Mouse (Mus musculus) lung, postnatal 36 days (tissue): ENCODE measurements around the gene Nudt22.

Experiments
- DNase-seq: peaks from one replicate; pipeline ENCODE4 v3.0.0; 2022; ENCODE audit warnings: mixed read lengths

The Nudt22 gene

GRCm38 (mm10) chr19:6975537-6976521, 20.1 kb downstream of the Nudt22 start, which contains the start of gene Plcb3:
TSS of gene Plcb3 (minus strand) at chr19:6976470.
- DNase-seq = peak; percentile 77

- peak; percentile 87 for DNase-seq
These were observed 21.4 kb downstream of the Nudt22 start, which contains the start of gene Ppp1r14b for GRCm38 (mm10) chr19:6974211-6975205. TSS of gene Ppp1r14b (plus strand) at chr19:6974968.

DNA sequence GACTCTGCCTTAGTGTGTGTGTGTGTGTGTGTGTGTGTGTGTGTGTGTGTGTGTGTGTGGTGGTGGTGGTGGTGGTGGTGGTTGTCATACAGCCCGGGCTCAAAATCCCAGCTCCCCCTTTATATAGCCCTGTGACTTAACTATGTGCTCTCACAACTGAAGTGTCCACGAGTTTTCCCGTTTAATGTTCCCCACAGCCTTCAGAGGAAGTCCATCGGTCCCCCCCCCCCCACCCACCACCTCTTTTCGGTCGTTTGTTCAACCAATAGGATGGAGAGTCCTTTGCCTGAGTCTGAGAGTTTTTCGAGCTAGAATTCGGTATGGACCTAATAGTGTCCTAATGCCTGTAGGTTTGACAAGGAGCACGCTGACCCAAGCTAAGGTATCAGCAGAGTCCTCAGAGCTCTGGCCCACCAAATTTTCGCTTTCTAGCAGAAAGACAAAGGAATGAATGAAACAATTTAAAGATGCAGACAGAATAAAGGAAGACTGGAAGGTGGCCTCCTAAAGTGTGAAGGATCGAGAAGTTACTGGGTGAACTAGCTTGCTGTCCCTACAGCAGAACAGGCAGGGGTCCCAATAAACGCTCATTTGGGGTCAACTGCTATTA, 22.2 kb downstream of the Nudt22 start:
- DNase-seq = no peak

- DNase-seq = no peak
These were observed 23.5 kb downstream of the Nudt22 start for GRCm38 (mm10) chr19:6972247-6972917.

- no peak for DNase-seq
These were observed 24.3 kb downstream of the Nudt22 start for GRCm38 (mm10) chr19:6971644-6972043.

DNA sequence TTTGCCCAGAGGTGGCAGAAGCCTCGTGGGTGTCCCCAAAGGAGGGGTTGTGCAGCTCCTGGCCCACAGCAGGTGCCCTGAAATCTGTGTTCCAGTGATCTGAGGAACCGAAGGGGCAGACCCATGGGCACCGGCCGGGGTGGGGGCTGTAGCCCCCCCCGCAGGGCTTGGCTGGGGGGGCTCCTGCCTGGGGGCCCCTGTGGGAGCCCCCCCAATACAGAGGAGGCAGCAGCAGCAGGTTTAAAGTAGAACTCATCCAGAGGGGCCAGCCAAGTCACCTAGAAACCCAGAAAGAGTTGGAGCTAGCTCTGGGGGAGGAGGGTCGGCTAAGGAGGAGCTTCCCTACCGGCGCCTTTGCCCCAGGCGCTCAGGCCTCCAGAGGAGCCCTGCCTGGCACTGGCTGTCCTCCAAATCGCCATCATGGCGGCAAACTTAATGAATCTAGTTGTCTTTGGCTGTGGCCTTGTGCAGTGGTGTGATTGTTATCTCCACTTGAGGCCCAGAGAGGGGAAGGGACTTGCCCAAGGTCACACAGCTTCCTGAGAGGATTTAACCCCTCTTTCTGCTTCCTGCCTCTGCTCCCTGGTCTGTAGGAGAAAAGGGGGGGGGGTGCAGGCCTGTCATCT, 25.3 kb downstream of the Nudt22 start:
- no peak for DNase-seq

GRCm38 (mm10) chr19:6969665-6970381, 26.1 kb downstream of the Nudt22 start:
- DNase-seq = peak; percentile 75

DNA sequence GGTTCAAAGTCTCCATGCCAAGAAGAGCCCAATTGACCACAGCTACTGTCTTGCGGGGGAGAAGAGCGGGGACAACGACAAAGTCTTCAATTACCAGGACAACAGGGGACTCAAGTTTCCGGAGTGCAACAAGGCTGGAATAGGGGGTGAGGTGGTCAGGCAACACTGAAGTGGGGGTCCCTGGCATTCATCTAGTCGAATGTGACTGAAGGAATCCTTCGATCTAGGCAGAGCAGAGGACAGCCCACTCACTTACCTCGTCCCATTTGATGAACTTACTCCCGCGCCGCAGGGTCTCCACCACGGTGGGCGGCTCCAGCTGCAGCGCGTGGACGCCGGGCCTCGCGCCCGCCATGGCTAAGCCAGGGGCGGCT, 26.6 kb downstream of the Nudt22 start:
- no peak for DNase-seq

DNA sequence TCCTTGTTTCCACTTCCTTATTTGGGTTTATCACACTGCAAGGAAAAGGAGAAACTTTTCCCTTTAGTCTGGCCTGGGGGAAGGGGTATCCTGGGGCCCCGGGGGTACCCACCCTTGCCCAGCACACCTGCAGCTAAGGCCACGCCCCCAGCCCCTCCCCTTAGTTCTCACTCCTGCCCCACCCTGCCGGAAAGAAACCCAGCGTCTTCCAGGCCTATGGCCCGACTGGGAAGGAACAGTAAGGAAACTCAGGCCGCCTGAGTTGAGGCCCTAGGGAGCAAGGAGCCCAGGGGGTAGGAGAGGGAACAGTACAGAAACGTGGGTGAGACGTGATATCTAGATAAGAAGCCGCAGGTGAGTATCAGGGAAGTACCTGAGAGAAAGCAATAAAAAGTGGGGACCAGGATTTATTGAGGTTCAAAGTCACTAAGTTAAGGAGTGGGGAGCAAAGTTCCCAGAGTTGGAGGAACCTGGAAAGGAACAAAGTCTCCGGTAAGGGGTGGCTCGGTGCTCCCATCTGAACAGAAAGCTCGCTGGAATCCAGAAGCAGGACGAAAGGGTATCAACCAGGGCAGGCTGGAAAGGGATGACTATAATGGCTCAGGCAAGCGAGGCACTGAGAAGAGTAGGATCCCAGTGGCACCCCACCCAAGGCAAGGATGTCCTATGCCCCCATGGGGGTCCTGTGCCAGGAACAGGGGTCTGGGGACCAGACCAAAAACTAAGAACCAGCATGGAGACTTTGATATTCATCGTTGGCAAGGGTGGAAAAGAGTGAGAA, 27.2 kb downstream of the Nudt22 start:
- peak; percentile 76 for DNase-seq

- no peak for DNase-seq
These were observed 39.5 kb downstream of the Nudt22 start for GRCm38 (mm10) chr19:6956461-6956860.

DNA sequence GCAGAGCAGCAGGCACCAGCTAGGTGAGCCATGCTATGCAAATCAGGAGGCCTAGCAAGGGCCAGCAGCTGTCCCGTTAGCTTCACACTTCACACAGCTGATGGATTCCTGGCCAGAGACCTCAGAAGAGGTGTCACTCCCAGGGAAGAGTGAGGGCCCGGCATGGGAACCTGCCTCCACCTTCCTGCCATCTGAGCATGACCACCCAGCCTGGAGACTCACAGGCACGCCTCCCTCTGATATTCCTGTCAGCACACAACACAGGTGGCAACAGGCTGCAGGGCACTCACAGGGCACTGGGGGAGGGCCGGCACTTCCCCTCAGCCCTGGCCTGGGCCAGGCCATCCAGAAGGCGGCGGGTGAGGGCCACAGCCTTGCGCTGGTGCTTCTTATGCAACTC, 40.5 kb downstream of the Nudt22 start:
- no peak for DNase-seq

GRCm38 (mm10) chr19:6954046-6954445, 41.9 kb downstream of the Nudt22 start:
- peak; percentile 77 for DNase-seq

DNA sequence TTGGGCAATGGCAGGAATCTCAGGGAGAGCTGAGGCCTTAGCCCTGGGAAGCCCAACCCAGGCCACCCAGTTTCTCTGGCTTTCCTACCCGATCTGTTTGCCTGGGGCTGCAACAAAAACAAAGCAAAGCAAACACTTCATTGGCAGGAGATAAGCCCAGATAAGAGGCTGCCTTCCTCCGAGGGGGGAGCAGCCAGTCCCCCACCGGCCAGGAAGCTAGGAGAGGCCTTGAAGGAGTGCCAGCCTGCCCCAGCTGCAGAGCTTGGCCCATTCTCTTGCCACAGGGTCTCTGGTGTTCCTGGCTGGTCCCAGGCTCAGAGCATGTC, 43.2 kb downstream of the Nudt22 start:
- peak; percentile 91 for DNase-seq

GRCm38 (mm10) chr19:6951994-6952711, 43.8 kb downstream of the Nudt22 start:
- DNase-seq = peak; percentile 84

- DNase-seq = peak; percentile 98
These were observed 44.4 kb downstream of the Nudt22 start for GRCm38 (mm10) chr19:6951381-6951968.

DNA sequence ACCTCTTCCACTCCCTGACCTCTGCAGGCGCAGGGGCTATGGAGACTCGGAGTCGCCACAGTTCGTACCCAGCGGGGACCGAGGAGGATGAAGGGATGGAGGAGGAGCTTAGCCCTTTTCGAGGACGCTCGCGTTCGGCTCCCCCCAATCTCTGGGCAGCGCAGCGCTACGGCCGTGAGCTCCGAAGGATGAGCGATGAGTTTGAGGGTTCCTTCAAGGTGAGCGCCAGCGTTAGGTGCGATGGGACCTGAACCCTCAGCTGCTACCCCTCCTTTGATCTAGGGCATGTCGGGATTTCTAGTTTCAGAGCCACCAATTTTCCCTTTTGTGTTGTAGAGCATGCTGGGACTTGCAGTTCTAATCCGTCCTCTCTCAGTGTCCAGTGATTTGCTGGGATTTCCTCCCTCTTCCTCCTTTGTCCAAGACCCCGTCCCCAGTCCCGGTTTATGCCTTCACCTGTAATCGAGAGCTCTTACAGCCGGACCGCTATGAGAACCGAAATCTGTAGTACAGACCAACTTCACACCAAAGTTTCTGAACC, 45.2 kb downstream of the Nudt22 start:
- DNase-seq = peak; percentile 56

DNA sequence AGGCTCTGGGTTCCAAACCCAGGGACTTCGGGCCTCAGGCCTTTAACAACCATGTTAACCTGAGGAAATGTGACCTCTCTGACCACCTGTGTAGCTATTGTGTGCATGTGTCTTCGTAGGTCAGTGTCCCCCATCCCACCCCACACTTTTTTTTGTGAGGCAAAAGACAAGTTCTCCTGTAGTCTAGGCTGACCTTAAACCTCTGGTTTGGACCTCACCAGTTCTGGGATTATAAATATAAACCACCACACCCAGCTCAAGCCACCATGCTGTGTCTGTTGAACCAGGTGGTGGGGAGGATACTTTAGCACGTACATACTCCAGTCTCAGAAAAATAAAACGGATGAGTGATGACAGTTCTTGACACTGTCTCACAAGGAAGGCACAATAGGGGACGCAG, 46.0 kb downstream of the Nudt22 start:
- no peak for DNase-seq

GRCm38 (mm10) chr19:6949532-6949931, 46.4 kb downstream of the Nudt22 start:
- no peak for DNase-seq

- DNase-seq = no peak
These were observed 47.7 kb downstream of the Nudt22 start for GRCm38 (mm10) chr19:6948186-6948585.
